Mouse (Mus musculus) cerebellum, adult 2 months (tissue): ENCODE results near the gene Trim31.

Experiments
- CTCF ChIP-seq: fragments of 200-500 bp; IDR thresholded peaks from 2 replicates; pipeline ENCODE4 v1.5.1; 2011; ENCODE audit warnings: low read depth, mild to moderate bottlenecking, control low read depth, low read length, moderate library complexity, borderline replicate concordance; ENCODE audit not compliant: insufficient read depth
- POLR2A ChIP-seq: fragments of 200-500 bp; IDR thresholded peaks from 2 replicates; pipeline ENCODE4 v1.6.1; 2011; ENCODE audit warnings: low read length, control low read depth, borderline replicate concordance; ENCODE audit not compliant: insufficient read depth

- TF ChIP-seq POLR2A = no peak
- no peak for TF ChIP-seq CTCF
These were observed 33.9 kb downstream of the Trim31 start for GRCm38 (mm10) chr17:36931806-36932205.
